Mouse (Mus musculus) ES-Bruce4 (cell line): Measurements from ENCODE around the gene Clip4.

Source experiments
- CTCF ChIP-seq: IDR thresholded peaks from one replicate; pipeline ENCODE4 v1.8.1; 2011; ENCODE audit warnings: low read depth, low read length
- POLR2A ChIP-seq: IDR thresholded peaks from one replicate; pipeline ENCODE4 v1.8.1; 2011; ENCODE audit warnings: low read length; ENCODE audit not compliant: insufficient read depth

DNA sequence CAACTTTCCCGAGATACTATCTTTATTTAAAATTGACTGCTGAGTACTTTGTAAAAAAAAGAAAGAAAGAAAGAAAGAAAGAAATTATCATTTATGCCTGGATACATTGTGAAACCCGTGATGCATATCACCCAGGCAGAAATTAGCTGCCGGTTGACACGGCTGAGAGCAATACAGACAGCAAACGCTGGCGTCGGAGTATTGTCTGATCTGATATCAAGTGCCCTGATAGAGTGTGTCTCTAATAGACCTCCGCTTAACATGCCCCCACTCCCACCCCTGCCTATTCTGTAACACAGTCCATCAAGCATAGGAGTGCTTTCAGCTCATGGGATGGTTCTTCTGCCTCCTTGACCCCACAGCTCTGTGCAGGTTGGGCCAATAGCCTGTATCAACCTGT lies 20.7 kb upstream of the Clip4 start:
- TF ChIP-seq CTCF (no peak), POLR2A (no peak)
